Mouse (Mus musculus): ENCODE results near the gene Hace1. TPM values are rescaled to one million over a fixed set of nuclear protein-coding genes. Genes with fewer than 3 reads are reported as not detected.
"Not testable (repeated sequence)": the region's sequence is repeated elsewhere in the genome, so short reads cannot be mapped to it uniquely, and the experiment has no call there.

Gene Hace1
- 23.5 and 24.7 TPM in 2 replicates for polyA plus RNA-seq (2016; fragmentation: Nextera tagmentation; extraction: Ambion mirVana)

GRCm38 (mm10) chr10:45577731-45578297, at the start of gene Hace1:
Gene Hace1 (plus strand): TSS chr10:45577829.
- Histone ChIP-seq H3K9me3 (no peaks in the 10 kb centered on the region), H3K27me3 (ENCODE audit: poor library complexity, severe bottlenecking) (no peaks in the 10 kb centered on the region), H3K4me1 (peaks cover 5% of the 10 kb centered on the region), H3K36me3 (replicated peaks) (peaks cover 4% of the 10 kb centered on the region; the same call in 1 of the 2 replicates), H3K27ac (peak within 1 kb of the TSS; percentile 98), H3K4me3 (peak within 1 kb of the TSS; percentile 92)
- WGBS = under 1% methylated on average over 75 of the region's 79 CpGs
- DNase-seq (ENCODE audit: extremely low spot score, low spot score) = peak; percentile 85

- not testable (repeated sequence) for H3K36me3 ChIP-seq (replicated peaks); H3K4me3 ChIP-seq; DNase-seq (ENCODE audit: extremely low spot score, low spot score); H3K9me3 ChIP-seq; H3K4me1 ChIP-seq; H3K27ac ChIP-seq; H3K27me3 ChIP-seq (ENCODE audit: poor library complexity, severe bottlenecking)
- 96% methylated on average over 16 of the region's 16 CpGs for WGBS
Observed at GRCm38 (mm10) chr10:45537334-45537733, 40.3 kb upstream of the Hace1 start.

- H3K4me1 ChIP-seq = peaks cover 3% of the 10 kb centered on the region; the same call in 1 of the 2 replicates
- 69% methylated on average over 2 of the region's 2 CpGs for WGBS
- no peaks in the 10 kb centered on the region for H3K9me3 ChIP-seq
- no peak overlapping the region for H3K4me3 ChIP-seq
- no peak overlapping the region for H3K27ac ChIP-seq
- no peaks in the 10 kb centered on the region for H3K36me3 ChIP-seq (replicated peaks)
- no peaks in the 10 kb centered on the region for H3K27me3 ChIP-seq (ENCODE audit: poor library complexity, severe bottlenecking)
- no peak for DNase-seq (ENCODE audit: extremely low spot score, low spot score)
Observed at GRCm38 (mm10) chr10:45542726-45543125, 34.9 kb upstream of the Hace1 start.

DNA sequence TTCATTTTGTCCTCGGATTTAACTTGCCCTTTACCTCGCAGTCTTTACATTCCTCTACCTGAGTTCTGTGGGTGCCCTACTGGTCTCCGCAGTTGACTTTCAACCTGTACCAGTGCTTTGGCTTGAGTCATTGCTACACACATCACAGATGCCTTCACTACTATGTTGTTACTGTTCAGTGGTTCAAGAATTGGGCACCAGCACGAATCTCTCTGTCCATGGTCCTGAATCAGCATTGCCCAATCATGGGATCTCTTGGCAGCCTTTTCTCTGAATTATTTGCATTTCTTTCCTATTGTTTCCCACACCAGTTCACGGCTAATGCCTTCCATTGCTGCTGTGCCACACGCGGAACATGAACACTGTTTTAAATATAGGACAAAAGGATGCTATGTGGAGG, 30.8 kb upstream of the Hace1 start:
- H3K36me3 ChIP-seq (replicated peaks) = no peaks in the 10 kb centered on the region
- peaks cover 13% of the 10 kb centered on the region for H3K9me3 ChIP-seq
- peaks cover 3% of the 10 kb centered on the region; the same call in 1 of the 2 replicates for H3K4me1 ChIP-seq
- no peak overlapping the region for H3K27ac ChIP-seq
- DNase-seq (ENCODE audit: extremely low spot score, low spot score) = peak; percentile 45
- 48% methylated on average over 7 of the region's 7 CpGs for WGBS
- H3K27me3 ChIP-seq (ENCODE audit: poor library complexity, severe bottlenecking) = no peaks in the 10 kb centered on the region
- no peak overlapping the region for H3K4me3 ChIP-seq

DNA sequence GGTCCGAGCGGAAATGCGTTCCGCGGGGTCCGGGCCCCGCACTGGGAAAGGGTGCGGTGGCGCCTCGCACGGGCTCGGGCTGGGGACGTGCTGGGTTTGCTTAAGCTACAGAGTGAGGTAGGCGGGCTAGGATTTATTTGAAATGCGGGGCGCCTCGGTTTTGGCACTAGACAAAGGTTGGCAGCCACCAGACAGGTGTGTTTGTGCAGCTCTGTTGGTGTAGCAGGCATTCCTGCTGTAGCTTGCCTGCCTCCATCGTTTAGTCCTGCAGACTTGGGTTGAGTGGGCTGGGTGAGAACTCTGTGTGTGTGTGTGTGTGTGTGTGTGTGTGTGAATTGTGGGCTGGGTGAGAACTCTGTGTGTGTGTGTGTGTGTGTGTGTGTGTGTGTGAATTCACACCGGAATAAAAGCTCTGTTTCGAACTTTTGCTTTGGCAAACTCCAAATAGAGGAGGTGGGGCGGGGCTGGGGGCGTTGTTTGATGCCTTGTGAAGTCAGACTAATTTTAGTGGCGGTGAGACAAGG, 731 bp downstream of the Hace1 start:
- Histone ChIP-seq H3K4me3 (peak overlapping the region; percentile 92), H3K27ac (peak overlapping the region; percentile 98), H3K36me3 (replicated peaks) (peaks cover 4% of the 10 kb centered on the region; the same call in 1 of the 2 replicates), H3K27me3 (ENCODE audit: poor library complexity, severe bottlenecking) (no peaks in the 10 kb centered on the region), H3K9me3 (no peaks in the 10 kb centered on the region), H3K4me1 (peaks cover 5% of the 10 kb centered on the region)
- WGBS = under 1% methylated on average over 23 of the region's 23 CpGs
- peak; percentile 68 for DNase-seq (ENCODE audit: extremely low spot score, low spot score)

- Histone ChIP-seq H3K27ac (no peak overlapping the region), H3K4me1 (peaks cover 5% of the 10 kb centered on the region), H3K36me3 (replicated peaks) (peaks cover 10% of the 10 kb centered on the region), H3K27me3 (ENCODE audit: poor library complexity, severe bottlenecking) (no peaks in the 10 kb centered on the region), H3K9me3 (no peaks in the 10 kb centered on the region), H3K4me3 (no peak overlapping the region)
- no peak for DNase-seq (ENCODE audit: extremely low spot score, low spot score)
- WGBS = 87% methylated on average over 1 of the region's 1 CpGs
Observed at GRCm38 (mm10) chr10:45583310-45583709, 5.7 kb downstream of the Hace1 start.

- DNase-seq (ENCODE audit: extremely low spot score, low spot score) = no peak
- Histone ChIP-seq H3K4me3 (no peak overlapping the region), H3K4me1 (no peaks in the 10 kb centered on the region), H3K27ac (no peak overlapping the region), H3K27me3 (ENCODE audit: poor library complexity, severe bottlenecking) (no peaks in the 10 kb centered on the region), H3K9me3 (no peaks in the 10 kb centered on the region), H3K36me3 (replicated peaks) (peaks cover 13% of the 10 kb centered on the region)
- 93% methylated on average over 6 of the region's 6 CpGs for WGBS
Observed at GRCm38 (mm10) chr10:45583829-45584228, 6.2 kb downstream of the Hace1 start.

DNA sequence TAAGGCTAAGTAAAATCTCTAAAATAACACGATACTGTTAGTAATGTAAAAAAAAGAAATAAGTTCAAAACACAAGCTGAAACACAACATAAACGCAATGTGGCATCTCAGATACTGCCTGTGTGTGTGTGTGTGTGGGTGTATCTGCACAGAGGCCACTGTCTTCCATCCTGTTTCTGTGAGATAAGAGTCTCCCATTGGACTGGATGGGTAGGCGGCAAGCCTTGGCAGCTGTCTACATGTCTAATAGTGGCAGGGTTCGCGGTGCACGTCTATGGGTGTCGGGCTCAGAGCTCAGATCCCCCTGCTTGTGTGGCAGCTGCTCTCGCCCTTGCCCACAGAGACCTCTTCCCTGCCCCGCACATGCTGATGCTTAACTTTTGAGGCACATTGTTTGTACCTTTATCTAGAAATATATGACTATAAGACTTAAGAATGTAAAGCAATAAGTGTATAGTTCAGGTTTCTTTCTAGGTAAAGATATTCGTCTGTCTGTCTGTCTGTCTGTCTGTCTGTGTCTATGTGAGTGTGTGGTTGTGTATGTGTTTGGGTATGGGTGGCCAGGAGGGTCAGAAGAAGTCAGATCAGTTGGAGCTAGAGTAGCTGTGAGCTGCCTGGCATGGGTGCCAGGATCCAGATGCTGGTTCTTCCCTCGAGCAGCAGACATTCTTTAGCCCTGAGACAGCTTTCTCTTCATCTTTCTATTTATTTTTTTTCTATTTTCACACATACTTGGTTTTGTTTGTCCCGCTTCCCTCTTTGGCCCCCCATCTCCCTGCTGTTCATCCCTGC, 6.9 kb downstream of the Hace1 start:
- WGBS = 93% methylated on average over 12 of the region's 12 CpGs
- no peak for DNase-seq (ENCODE audit: extremely low spot score, low spot score)
- Histone ChIP-seq H3K4me3 (no peak overlapping the region), H3K36me3 (replicated peaks) (peaks cover 16% of the 10 kb centered on the region), H3K4me1 (no peaks in the 10 kb centered on the region), H3K9me3 (no peaks in the 10 kb centered on the region), H3K27ac (no peak overlapping the region), H3K27me3 (ENCODE audit: poor library complexity, severe bottlenecking) (no peaks in the 10 kb centered on the region)

DNA sequence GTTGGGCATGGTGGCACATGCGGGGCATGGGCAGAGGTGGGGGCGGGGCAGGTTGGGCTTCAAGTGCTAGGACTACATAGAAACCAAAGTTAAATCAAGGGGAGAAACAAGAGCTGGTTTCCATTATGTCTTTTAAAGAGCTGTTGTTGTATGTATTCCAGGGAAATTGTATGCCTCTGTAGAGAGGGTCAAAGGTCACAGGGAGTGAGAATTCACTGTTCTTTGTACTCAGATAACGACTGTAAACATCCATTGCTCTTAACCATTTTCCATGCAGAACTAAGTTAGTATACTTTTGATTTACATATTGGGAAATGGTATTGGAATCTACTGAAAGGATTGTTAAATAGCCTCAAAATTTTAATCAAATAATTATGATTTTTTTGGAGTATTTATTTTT, 28.2 kb downstream of the Hace1 start:
- H3K27me3 ChIP-seq (ENCODE audit: poor library complexity, severe bottlenecking) = no peaks in the 10 kb centered on the region
- WGBS = 61% methylated on average over 3 of the region's 3 CpGs
- H3K9me3 ChIP-seq = peaks cover 6% of the 10 kb centered on the region; the same call in 1 of the 2 replicates
- peaks cover 4% of the 10 kb centered on the region for H3K4me1 ChIP-seq
- no peak overlapping the region for H3K27ac ChIP-seq
- no peak for DNase-seq (ENCODE audit: extremely low spot score, low spot score)
- H3K36me3 ChIP-seq (replicated peaks) = peaks cover 39% of the 10 kb centered on the region
- H3K4me3 ChIP-seq = no peak overlapping the region

DNA sequence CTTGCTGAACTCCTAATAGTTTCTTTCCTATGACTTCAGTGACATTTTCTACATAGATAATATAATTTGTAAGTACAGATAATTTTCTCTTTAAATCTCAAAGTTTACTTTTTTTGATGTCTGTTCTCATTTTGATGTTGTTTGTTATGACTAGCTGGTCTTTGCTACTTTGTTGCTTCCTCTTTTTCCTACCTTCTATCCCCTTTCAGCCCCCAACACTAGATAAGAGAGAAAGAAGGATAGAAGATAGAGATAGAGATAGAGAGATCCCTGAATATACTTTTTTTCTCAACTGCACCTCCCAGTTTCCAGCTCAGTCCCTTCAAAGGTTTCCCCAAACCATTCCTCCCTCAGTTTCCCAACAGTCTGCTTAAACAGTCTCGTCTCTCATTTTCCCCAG, 33.1 kb downstream of the Hace1 start:
- Histone ChIP-seq H3K9me3 (peaks cover 6% of the 10 kb centered on the region; the same call in 1 of the 2 replicates), H3K27me3 (ENCODE audit: poor library complexity, severe bottlenecking) (no peaks in the 10 kb centered on the region), H3K4me1 (peaks cover 2% of the 10 kb centered on the region), H3K36me3 (replicated peaks) (peaks cover 53% of the 10 kb centered on the region), H3K4me3 (no peak overlapping the region), H3K27ac (no peak overlapping the region)
- 79% methylated on average over 1 of the region's 1 CpGs for WGBS
- no peak for DNase-seq (ENCODE audit: extremely low spot score, low spot score)

- H3K9me3 ChIP-seq = no peaks in the 10 kb centered on the region
- no peak overlapping the region for H3K27ac ChIP-seq
- H3K36me3 ChIP-seq (replicated peaks) = peaks cover 52% of the 10 kb centered on the region
- no peak overlapping the region for H3K4me3 ChIP-seq
- DNase-seq (ENCODE audit: extremely low spot score, low spot score) = no peak
- no peaks in the 10 kb centered on the region for H3K4me1 ChIP-seq
- no peaks in the 10 kb centered on the region for H3K27me3 ChIP-seq (ENCODE audit: poor library complexity, severe bottlenecking)
- WGBS = 94% methylated on average over 5 of the region's 5 CpGs
Observed at GRCm38 (mm10) chr10:45616012-45616411, 38.4 kb downstream of the Hace1 start.

DNA sequence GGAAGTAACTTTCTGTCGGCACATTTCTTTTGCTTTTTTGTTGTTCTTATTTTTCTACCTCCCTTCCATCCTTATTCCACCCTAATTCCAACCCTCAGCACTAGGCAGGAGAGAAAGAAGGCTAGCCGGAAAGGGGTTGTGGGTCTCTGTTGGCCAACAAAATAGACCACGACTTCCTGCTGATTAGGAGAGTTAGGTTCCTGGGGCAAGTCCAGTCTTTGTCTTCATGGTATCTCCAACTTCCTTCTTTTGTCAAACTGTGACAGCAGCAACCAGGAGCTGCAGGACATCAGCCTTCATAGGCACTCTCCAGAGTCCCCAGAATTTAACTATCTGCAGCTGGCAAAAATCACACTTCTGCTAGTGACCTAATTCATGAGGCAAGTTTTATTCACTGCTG, 41.4 kb downstream of the Hace1 start:
- 77% methylated on average over 3 of the region's 3 CpGs for WGBS
- Histone ChIP-seq H3K9me3 (no peaks in the 10 kb centered on the region), H3K4me1 (no peaks in the 10 kb centered on the region), H3K4me3 (no peak overlapping the region), H3K27ac (0 out of 2 replicates have a peak overlapping the region, but pooled peaks have one; percentile 15), H3K36me3 (replicated peaks) (peaks cover 58% of the 10 kb centered on the region), H3K27me3 (ENCODE audit: poor library complexity, severe bottlenecking) (no peaks in the 10 kb centered on the region)
- DNase-seq (ENCODE audit: extremely low spot score, low spot score) = no peak

DNA sequence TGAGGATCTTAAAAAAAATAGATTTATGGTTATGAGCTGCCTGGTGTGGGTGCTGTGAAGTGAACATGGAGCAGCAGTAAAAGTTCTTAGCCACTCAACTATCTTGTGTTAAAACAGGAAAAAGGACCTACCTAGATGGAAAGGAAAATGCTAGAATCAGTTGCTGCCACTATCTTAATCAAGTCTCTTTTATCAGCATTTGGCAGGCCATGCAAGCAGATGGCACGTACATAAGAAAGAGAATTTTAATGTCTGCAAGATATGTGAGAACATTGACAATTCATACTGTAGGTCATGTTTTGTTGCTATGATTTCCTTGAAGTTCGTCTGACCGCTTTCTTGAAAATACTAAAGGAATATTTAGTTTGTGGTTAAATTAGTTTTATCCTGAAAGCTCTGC, 54.4 kb downstream of the Hace1 start:
- 96% methylated on average over 3 of the region's 3 CpGs for WGBS
- Histone ChIP-seq H3K9me3 (no peaks in the 10 kb centered on the region), H3K27me3 (ENCODE audit: poor library complexity, severe bottlenecking) (no peaks in the 10 kb centered on the region), H3K36me3 (replicated peaks) (peaks cover 12% of the 10 kb centered on the region), H3K4me1 (no peaks in the 10 kb centered on the region), H3K4me3 (no peak overlapping the region), H3K27ac (no peak overlapping the region)
- DNase-seq (ENCODE audit: extremely low spot score, low spot score) = no peak
